Mouse (Mus musculus): ENCODE data around the gene Klhl11.

DNA sequence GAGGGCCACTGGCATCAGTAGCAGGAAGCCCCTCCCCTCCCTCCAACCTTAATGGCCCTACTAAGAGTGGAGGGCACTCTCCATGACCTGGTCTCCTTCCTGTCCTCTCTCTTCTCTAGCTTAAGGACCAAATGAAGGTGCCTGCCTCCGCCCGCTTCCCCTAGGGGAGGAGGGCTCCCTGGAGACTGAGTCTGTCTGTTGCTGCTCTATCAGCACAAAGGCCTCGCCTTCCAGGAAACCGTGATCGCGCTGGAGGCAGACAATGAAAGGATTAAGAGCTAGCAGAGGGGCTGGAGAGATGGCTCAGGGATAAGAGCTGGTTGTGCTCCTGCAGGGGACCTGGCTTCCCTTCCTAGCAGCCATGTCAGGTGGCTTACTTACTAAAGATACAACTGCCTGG lies 28.8 kb upstream of the Klhl11 start:
- TF ChIP-seq HCFC1 (IDR thresholded peaks at IDR 0.05; ENCODE audit: borderline replicate concordance, insufficient read depth, low read length) (no peak), MAFK (IDR thresholded peaks at IDR 0.05; ENCODE audit: insufficient read depth, low read depth, low read length) (no peak), ZC3H11A (IDR thresholded peaks at IDR 0.05; ENCODE audit: borderline replicate concordance, low read depth, low read length) (no peak), ZNF384 (IDR thresholded peaks at IDR 0.05; ENCODE audit: low read depth, low read length) (no peak)

Data from ES-E14 (cell line).